Mouse (Mus musculus): ENCODE measurements around the gene Gm27235.
"Not testable (repeated sequence)": the region's sequence is repeated elsewhere in the genome, so short reads cannot be mapped to it uniquely, and the experiment has no call there.

Gene Gm27235

GRCm38 (mm10) chr9:35790001-35790400 lies at the start of gene Gm27235, which contains the start of gene D730048I06Rik:
Gene Gm27235 (minus strand): TSS chr9:35790101.
Gene D730048I06Rik (minus strand): TSS chr9:35790112.
- DNase-seq = no peak

- DNase-seq = not testable (repeated sequence)
Measured at GRCm38 (mm10) chr9:35817881-35818280, 28.0 kb upstream of the Gm27235 start.

- no peak for DNase-seq
Measured at GRCm38 (mm10) chr9:35798146-35798545, 8.2 kb upstream of the Gm27235 start.

GRCm38 (mm10) chr9:35778009-35778408 lies 11.9 kb downstream of the Gm27235 start, which contains the start of gene Gm17727:
Gene Gm17727 (minus strand): TSS chr9:35778109.
- no peak for DNase-seq

GRCm38 (mm10) chr9:35756843-35757242 lies 33.1 kb downstream of the Gm27235 start:
- no peak for DNase-seq

GRCm38 (mm10) chr9:35740749-35741148 lies 49.2 kb downstream of the Gm27235 start, which contains the start of gene Gm17677:
Gene Gm17677 (plus strand): TSS chr9:35741049.
- DNase-seq = no peak
